Comparison of ENCODE assay signal across 9 mouse cellular contexts in genomic region chr5:134232568-134232967, GRCm38 (mm10). TPM values are rescaled to one million over a fixed set of nuclear protein-coding genes. Genes with fewer than 3 reads are reported as not detected.
DNase-seq lines count a peak whose midpoint lies in the region; ATAC-seq and TF ChIP-seq lines count a peak whose summit lies in the region.
"Had no signal": no experiment of that assay in that cellular context is flagged by ENCODE, and none has a peak within 500 bp of the region (broad histone marks: within the 10 kb centered on the region; RNA-seq: fewer than 3 reads in every experiment).

No protein-coding gene starts in this region.

- no peak for ATAC-seq in lung, embryonic 14.5 days (ENCODE audit: insufficient read depth)
- ATAC-seq in stomach, embryonic 14.5 days (ENCODE audit: insufficient number of reproducible peaks, insufficient read depth, low FRiP score, low read depth) = 0 out of 2 replicates have a peak, but pooled peaks have one; percentile 15
- no peak for ATAC-seq in forebrain, postnatal 0 days

- peak; percentile 97 for TF ChIP-seq EP300 in CH12.LX (IDR thresholded peaks at IDR 0.05; ENCODE audit: low read length)

- peaks cover 46 to 69% of the 10 kb centered on the region in 2 experiments for H3K4me1 ChIP-seq in CH12.LX (ENCODE audit: control insufficient read depth in 1 of 2, insufficient read depth in 2 of 2)
- peaks cover 8% of the 10 kb centered on the region for H3K4me1 ChIP-seq in bone marrow, adult 2 months (ENCODE audit: control insufficient read depth, insufficient read depth, low read length)
- H3K4me1 ChIP-seq in lung, embryonic 14.5 days (ENCODE audit: insufficient read depth) = peaks cover 3% of the 10 kb centered on the region
- peaks cover 25% of the 10 kb centered on the region; the same call in 1 of the 2 replicates for H3K4me1 ChIP-seq in stomach, embryonic 14.5 days (ENCODE audit: control insufficient read depth, insufficient read depth, low read length)
- H3K4me1 ChIP-seq in forebrain, postnatal 0 days (ENCODE audit: insufficient read depth) = 0 out of 2 replicates have a peak, but pooled peaks cover 5% of the 10 kb centered on the region

- H3K9ac ChIP-seq in CH12.LX (ENCODE audit: insufficient read depth, low read depth) = peak overlapping the region; percentile 68
- H3K9ac ChIP-seq in lung, embryonic 14.5 days = no peak overlapping the region
- H3K9ac ChIP-seq in stomach, embryonic 14.5 days (replicated peaks; ENCODE audit: low read depth, low read length) = no peak overlapping the region
- no peak overlapping the region for H3K9ac ChIP-seq in forebrain, postnatal 0 days
- H3K9ac ChIP-seq: embryonic facial prominence, embryonic 13.5 days had no signal

- H3K4me3 ChIP-seq in CH12.LX (replicated peaks in 1 of 3; ENCODE audit: low read depth in 2 of 3, low read length in 2 of 3, poor library complexity in 1 of 3) = peak overlapping the region in 1 of 3 experiments; percentile 5
- H3K4me3 ChIP-seq in bone marrow, adult 2 months (replicated peaks; ENCODE audit: control insufficient read depth, low read depth, low read length) = peak overlapping the region; percentile 65
- H3K4me3 ChIP-seq in lung, embryonic 14.5 days (ENCODE audit: low read depth, low read length) = no peak overlapping the region
- H3K4me3 ChIP-seq in stomach, embryonic 14.5 days (ENCODE audit: low read depth, low read length) = no peak overlapping the region
- no peak overlapping the region for H3K4me3 ChIP-seq in forebrain, postnatal 0 days (ENCODE audit: low read depth, low read length)
- H3K4me3 ChIP-seq: embryonic facial prominence, embryonic 13.5 days had no signal

- H3K27ac ChIP-seq in CH12.LX (ENCODE audit: insufficient read depth, low read depth) = peak overlapping the region; percentile 96
- peak overlapping the region; percentile 95 for H3K27ac ChIP-seq in bone marrow, adult 2 months (ENCODE audit: control insufficient read depth, insufficient read depth, low read depth, low read length, poor library complexity)
- peak overlapping the region; percentile 46; the same call in 1 of the 2 replicates for H3K27ac ChIP-seq in lung, embryonic 14.5 days (ENCODE audit: low read depth)
- peak overlapping the region; percentile 48 for H3K27ac ChIP-seq in stomach, embryonic 14.5 days (ENCODE audit: low read length)
- H3K27ac ChIP-seq in forebrain, postnatal 0 days (ENCODE audit: low read depth, low read length) = no peak overlapping the region

- TF ChIP-seq RAD21 in CH12.LX (IDR thresholded peaks at IDR 0.05; ENCODE audit: low read depth, low read length) = no peak; the same call in none of the 2 replicates

- peaks cover 9 to 23% of the 10 kb centered on the region in 2 experiments for H3K36me3 ChIP-seq in CH12.LX (replicated peaks in 1 of 2; ENCODE audit: control insufficient read depth in 1 of 2, insufficient read depth in 1 of 2, low read length in 1 of 2)
- H3K36me3 ChIP-seq in lung, embryonic 14.5 days (ENCODE audit: insufficient read depth) = peaks cover 23% of the 10 kb centered on the region
- H3K36me3 ChIP-seq in stomach, embryonic 14.5 days (ENCODE audit: control insufficient read depth, insufficient read depth, low read length) = peaks cover 18% of the 10 kb centered on the region
- peaks cover 21% of the 10 kb centered on the region for H3K36me3 ChIP-seq in forebrain, postnatal 0 days (ENCODE audit: insufficient read depth)

- no peaks in the 10 kb centered on the region for H3K9me3 ChIP-seq in CH12.LX (replicated peaks; ENCODE audit: low read length)
- H3K9me3 ChIP-seq in lung, embryonic 14.5 days (ENCODE audit: low read depth, low read length) = no peaks in the 10 kb centered on the region
- H3K9me3 ChIP-seq in stomach, embryonic 14.5 days (ENCODE audit: control insufficient read depth, low read depth, low read length) = no peaks in the 10 kb centered on the region
- H3K9me3 ChIP-seq in forebrain, postnatal 0 days (ENCODE audit: low read length) = no peaks in the 10 kb centered on the region
- H3K9me3 ChIP-seq: embryonic facial prominence, embryonic 13.5 days had no signal

- dilution Hi-C loops in CH12.LX (cut with MboI; ENCODE audit: extremely low pct_ligation_motif_present, extremely low pct_unique_long_range_greater_than_20kb, low sequenced_read_pairs) = no loop called here

- no peak; a peak in 1 of 4 replicates for TF ChIP-seq CTCF in CH12.LX (conservative IDR thresholded peaks at IDR 0.05 in 1 of 2, IDR thresholded peaks at IDR 0.05 in 1 of 2; ENCODE audit: low read depth in 2 of 2, low read length in 2 of 2)
- no peak for TF ChIP-seq CTCF in bone marrow, adult 2 months (IDR thresholded peaks at IDR 0.05; ENCODE audit: control insufficient read depth, insufficient read depth, low read length)
- TF ChIP-seq CTCF in lung, embryonic 14.5 days (IDR thresholded peaks at IDR 0.05; ENCODE audit: low read depth) = no peak
- TF ChIP-seq CTCF in forebrain, postnatal 0 days (IDR thresholded peaks at IDR 0.05; ENCODE audit: low read depth) = no peak

- peak overlapping the region; percentile 64 for H3K4me2 ChIP-seq in CH12.LX (ENCODE audit: insufficient read depth, low read depth, poor library complexity, severe bottlenecking)
- H3K4me2 ChIP-seq in lung, embryonic 14.5 days = no peak overlapping the region
- H3K4me2 ChIP-seq in stomach, embryonic 14.5 days (replicated peaks; ENCODE audit: low read depth, low read length) = no peak overlapping the region
- no peak overlapping the region for H3K4me2 ChIP-seq in forebrain, postnatal 0 days (ENCODE audit: low read depth)
- H3K4me2 ChIP-seq: embryonic facial prominence, embryonic 13.5 days had no signal

- in situ Hi-C loops in CH12.LX (cut with MboI; ENCODE audit: low pct_ligation_motif_present, low pct_unique_long_range_greater_than_20kb, low sequenced_read_pairs) = no loop called here

- peak; percentile 91 for DNase-seq in CH12.LX (ENCODE audit: extremely low read depth)
- peak; percentile 30 for DNase-seq in kidney, adult 18-20 months
- peak; percentile 32 for DNase-seq in lung, embryonic 14.5 days
- no peak for DNase-seq in layer of hippocampus, postnatal 25 days (ENCODE audit: extremely low spot score in 1 of 2, low spot score in 1 of 2)
- DNase-seq in forebrain, postnatal 0 days = no peak
- DNase-seq in retina, embryonic 14.5 days (ENCODE audit: low spot score) = no peak

- H3K79me2 ChIP-seq in CH12.LX (replicated peaks; ENCODE audit: control insufficient read depth, extremely low read depth, insufficient read depth, poor library complexity, severe bottlenecking) = peaks cover 4% of the 10 kb centered on the region; the same call in 1 of the 2 replicates

- no peak; the same call in 1 of the 2 replicates for TF ChIP-seq POLR2A in CH12.LX (IDR thresholded peaks at IDR 0.05; ENCODE audit: low read depth, low read length)
- peak; percentile 72; the same call in 1 of the 2 replicates for TF ChIP-seq POLR2A in bone marrow, adult 2 months (IDR thresholded peaks at IDR 0.05; ENCODE audit: borderline replicate concordance, control insufficient read depth, low read depth, low read length)

- 2% methylated on average over 7 of the region's 7 CpGs for WGBS in bone marrow, adult 2 months
- WGBS in lung, embryonic 14.5 days = 31% methylated on average over 7 of the region's 7 CpGs
- 24% methylated on average over 7 of the region's 7 CpGs for WGBS in stomach, embryonic 14.5 days
- WGBS in forebrain, postnatal 0 days = 61% methylated on average over 7 of the region's 7 CpGs

- no peaks in the 10 kb centered on the region for H3K27me3 ChIP-seq in CH12.LX (replicated peaks)
- no peaks in the 10 kb centered on the region for H3K27me3 ChIP-seq in lung, embryonic 14.5 days (ENCODE audit: insufficient read depth, low read length)
- H3K27me3 ChIP-seq in stomach, embryonic 14.5 days (ENCODE audit: control insufficient read depth, insufficient read depth, low read length) = no peaks in the 10 kb centered on the region
- no peaks in the 10 kb centered on the region for H3K27me3 ChIP-seq in forebrain, postnatal 0 days (ENCODE audit: insufficient read depth, low read length)
- H3K27me3 ChIP-seq: embryonic facial prominence, embryonic 13.5 days had no signal

TF ChIP-seq in CH12.LX, 34 proteins besides CTCF, POLR2A, EP300 and RAD21 (continues in another document):
- TF ChIP-seq MAFK (IDR thresholded peaks at IDR 0.05; ENCODE audit: insufficient replicate concordance, low read length) = peak; percentile 52

RNA-seq across cellular contexts. Expression of gene Ncf1, which starts 3.1 kb away (rescaled TPM):
- 225 and 342 TPM in 2 replicates for total RNA-seq in CH12.LX (2012; rRNA removed)
- total RNA-seq in CH12.LX (2014; rRNA removed) = 263 and 287 TPM in 2 replicates
- 299 and 302 TPM in 2 replicates for polyA plus RNA-seq in CH12.LX (2012; ENCODE audit: insufficient read length, low read depth)
- 78.6 and 222 TPM in 2 replicates for polyA plus RNA-seq in bone marrow, adult 2 months (2011; ENCODE audit: insufficient read depth, insufficient read length, low replicate concordance, missing spikeins)
- 4.8 and 6.4 TPM in 2 replicates for polyA plus RNA-seq in lung, embryonic 14.5 days (2014; fragmentation: Nextera tagmentation; extraction: Ambion mirVana)
- 4.3 and 4.5 TPM in 2 replicates for polyA plus RNA-seq in stomach, embryonic 14.5 days (2014; fragmentation: Nextera tagmentation; extraction: Ambion mirVana)
- 1 to 10 TPM; 5.5 to 7.8 TPM for total RNA-seq in layer of hippocampus, postnatal 25 days (2021)
- 2.9 and 9.1 TPM in 2 replicates for total RNA-seq in forebrain, postnatal 0 days (2014; rRNA removed)
- 1.3 and 2.1 TPM in 2 replicates for polyA plus RNA-seq in forebrain, postnatal 0 days (2015; fragmentation: Nextera tagmentation; extraction: Ambion mirVana)

RNA-seq across cellular contexts. Expression of gene Gtf2ird2, which starts 48.7 kb away (rescaled TPM):
- total RNA-seq in CH12.LX (2012; rRNA removed) = 4.4 and 4.7 TPM in 2 replicates
- 1.9 and 3.0 TPM in 2 replicates for total RNA-seq in CH12.LX (2014; rRNA removed)
- 6.8 and 9.7 TPM in 2 replicates for polyA plus RNA-seq in CH12.LX (2012; ENCODE audit: insufficient read length, low read depth)
- polyA plus RNA-seq in bone marrow, adult 2 months (2011; ENCODE audit: insufficient read depth, insufficient read length, low replicate concordance, missing spikeins) = 3.0 and 5.5 TPM in 2 replicates
- 6.9 and 9.6 TPM in 2 replicates for polyA plus RNA-seq in lung, embryonic 14.5 days (2014; fragmentation: Nextera tagmentation; extraction: Ambion mirVana)
- 8.5 and 10.1 TPM in 2 replicates for polyA plus RNA-seq in stomach, embryonic 14.5 days (2014; fragmentation: Nextera tagmentation; extraction: Ambion mirVana)
- 10 to 100 TPM; 14.8 to 15.4 TPM for total RNA-seq in layer of hippocampus, postnatal 25 days (2021)
- 14.3 and 20.4 TPM in 2 replicates for total RNA-seq in forebrain, postnatal 0 days (2014; rRNA removed)
- 8.8 and 11.8 TPM in 2 replicates for polyA plus RNA-seq in forebrain, postnatal 0 days (2015; fragmentation: Nextera tagmentation; extraction: Ambion mirVana)

RNA-seq across cellular contexts. Expression of gene Rcc1l, which starts 56.0 kb away (rescaled TPM):
- total RNA-seq in CH12.LX (2012; rRNA removed) (42.3 and 42.7 TPM in 2 replicates), CH12.LX (2014; rRNA removed) (24.6 and 25.4 TPM in 2 replicates)
- polyA plus RNA-seq in CH12.LX (2012; ENCODE audit: insufficient read length, low read depth) = 31.0 and 31.8 TPM in 2 replicates
- 10.4 and 12.5 TPM in 2 replicates for polyA plus RNA-seq in bone marrow, adult 2 months (2011; ENCODE audit: insufficient read depth, insufficient read length, low replicate concordance, missing spikeins)
- polyA plus RNA-seq in lung, embryonic 14.5 days (2014; fragmentation: Nextera tagmentation; extraction: Ambion mirVana) = 31.2 and 35.5 TPM in 2 replicates
- polyA plus RNA-seq in stomach, embryonic 14.5 days (2014; fragmentation: Nextera tagmentation; extraction: Ambion mirVana) = 23.3 and 23.8 TPM in 2 replicates
- total RNA-seq in layer of hippocampus, postnatal 25 days (2021) = 10 to 100 TPM; 14.0 to 15.7 TPM
- total RNA-seq in forebrain, postnatal 0 days (2014; rRNA removed) = 21.6 and 26.0 TPM in 2 replicates
- 22.4 TPM in 2 replicates for polyA plus RNA-seq in forebrain, postnatal 0 days (2015; fragmentation: Nextera tagmentation; extraction: Ambion mirVana)

Comparison
In these comparisons a context has a peak if more than half of its experiments do, and no peak if none do; other contexts are left out.
1. DNase-seq: peak in CH12.LX (single experiment), kidney, adult 18-20 months (single experiment) and lung, embryonic 14.5 days (single experiment); none in layer of hippocampus, postnatal 25 days (0 of 2), forebrain, postnatal 0 days (single experiment) and retina, embryonic 14.5 days (single experiment).
2. RNA of gene Ncf1, which starts 3.1 kb away (polyA plus RNA-seq): 299 to 302 TPM in CH12.LX and 78.6 to 222 TPM in bone marrow, adult 2 months; 4.8 to 6.4 TPM in lung, embryonic 14.5 days, 4.3 to 4.5 TPM in stomach, embryonic 14.5 days and 1.3 to 2.1 TPM in forebrain, postnatal 0 days; every median in the first group is over 10 times any median in the second.